Mouse (Mus musculus) mouse embryonic stem cell (cell line): Measurements from ENCODE around the gene Bicral.
"Not testable (repeated sequence)": the region's sequence is repeated elsewhere in the genome, so short reads cannot be mapped to it uniquely, and the experiment has no call there.

Experiments used
- in situ Hi-C, 2 experiments: fragments of 300-500 bp; cut with MboI; formaldehyde crosslinking; loops; 1 replicate in 1 of 2; 3 replicates in 1 of 2; pipeline ENCODE4 v1.14.3; 2019 to 2020; ENCODE audit warnings: low sequenced_read_pairs in 2 of 2, low pct_unique_long_range_greater_than_20kb in 1 of 2, mixed read lengths in 1 of 2; ENCODE audit not compliant: unreplicated experiment in 1 of 2

Gene Bicral

DNA sequence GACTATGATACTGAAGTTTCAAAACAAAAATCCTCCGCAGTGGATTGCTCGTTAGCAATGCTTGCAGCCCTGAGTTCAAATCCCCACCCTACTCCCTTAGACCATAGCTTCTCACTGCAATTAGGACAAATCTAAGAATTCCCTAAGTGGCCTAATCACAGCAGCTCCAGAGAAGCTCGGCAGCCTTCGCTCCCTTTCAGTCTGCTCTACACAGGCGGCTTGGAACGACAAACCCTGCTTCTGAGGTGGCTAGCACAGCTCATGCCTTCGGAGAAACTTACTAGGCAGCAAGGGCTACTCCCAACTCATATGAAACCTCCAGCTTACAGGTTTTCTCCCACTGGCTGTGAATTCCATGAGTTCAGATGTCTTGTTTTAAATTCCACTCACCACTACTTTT lies 4.2 kb downstream of the Bicral start:
- in situ Hi-C loops: no loop called here

DNA sequence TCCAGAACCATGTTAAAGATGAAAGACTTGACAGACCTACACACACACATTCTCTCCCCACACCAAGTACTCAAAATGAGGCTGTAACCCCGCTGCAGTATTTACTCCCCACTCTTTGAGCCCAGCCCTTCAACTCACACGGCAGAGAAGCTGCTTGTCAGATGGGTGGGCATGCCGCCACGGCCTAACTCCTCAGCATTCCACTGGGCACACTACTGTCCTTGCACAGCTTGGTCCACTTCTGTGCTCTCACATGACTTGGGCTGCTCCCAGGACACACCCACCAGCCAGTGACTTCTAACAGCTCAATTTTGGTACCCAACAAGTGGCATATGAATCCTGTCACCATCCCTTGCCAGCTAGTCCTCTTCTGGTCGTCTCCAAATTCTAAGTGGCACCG lies 5.0 kb downstream of the Bicral start:
- in situ Hi-C loops: no loop called here

GRCm38 (mm10) chr17:46852725-46853124 lies 5.6 kb downstream of the Bicral start:
- in situ Hi-C loops: no loop called here

- in situ Hi-C loops: no loop called here
Measured at GRCm38 (mm10) chr17:46847206-46847605, 11.1 kb downstream of the Bicral start.

DNA sequence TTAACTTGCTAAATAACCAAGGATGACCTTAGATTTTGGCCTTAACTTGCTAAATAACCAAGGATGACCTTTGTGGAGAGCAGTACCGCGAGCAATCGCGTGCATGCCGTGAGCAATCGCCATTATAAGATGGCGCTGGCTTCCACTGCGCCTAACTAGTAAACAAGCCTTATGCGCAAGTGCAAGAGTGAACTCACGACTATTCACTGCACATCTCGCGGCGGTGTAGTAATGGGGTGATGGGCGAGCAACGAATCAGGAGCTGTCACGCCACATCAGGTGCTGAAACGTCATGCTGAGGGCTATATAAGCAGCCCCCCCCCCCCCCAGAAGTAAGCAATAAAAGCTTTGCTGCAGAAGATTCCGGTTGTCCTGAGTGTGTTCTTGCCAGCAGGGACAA lies 11.7 kb downstream of the Bicral start:
- in situ Hi-C loops: not testable (repeated sequence)

- in situ Hi-C loops: no loop called here
Measured at GRCm38 (mm10) chr17:46845262-46845661, 13.0 kb downstream of the Bicral start.

GRCm38 (mm10) chr17:46844811-46845210 lies 13.5 kb downstream of the Bicral start:
- in situ Hi-C loops: no loop called here

DNA sequence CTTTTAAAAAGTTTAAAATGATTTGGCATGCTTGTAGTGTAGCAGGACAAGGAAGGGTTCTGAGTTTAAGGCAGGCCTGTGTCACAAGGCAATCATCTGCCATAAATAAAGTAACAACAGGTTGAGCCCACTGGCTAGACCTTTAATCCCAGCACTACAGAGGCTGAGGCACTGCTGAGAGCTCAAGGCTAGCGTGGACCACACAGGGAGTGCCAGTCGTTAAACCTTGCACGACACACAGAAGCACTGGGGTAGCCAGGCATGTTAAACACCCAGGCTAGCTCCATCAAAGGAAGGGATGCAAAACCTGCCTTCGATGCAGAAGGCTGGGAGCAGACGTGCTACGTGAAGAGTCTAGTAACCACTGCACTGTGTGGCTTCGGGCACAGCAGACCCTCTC lies 14.6 kb downstream of the Bicral start:
- in situ Hi-C loops: no loop called here

DNA sequence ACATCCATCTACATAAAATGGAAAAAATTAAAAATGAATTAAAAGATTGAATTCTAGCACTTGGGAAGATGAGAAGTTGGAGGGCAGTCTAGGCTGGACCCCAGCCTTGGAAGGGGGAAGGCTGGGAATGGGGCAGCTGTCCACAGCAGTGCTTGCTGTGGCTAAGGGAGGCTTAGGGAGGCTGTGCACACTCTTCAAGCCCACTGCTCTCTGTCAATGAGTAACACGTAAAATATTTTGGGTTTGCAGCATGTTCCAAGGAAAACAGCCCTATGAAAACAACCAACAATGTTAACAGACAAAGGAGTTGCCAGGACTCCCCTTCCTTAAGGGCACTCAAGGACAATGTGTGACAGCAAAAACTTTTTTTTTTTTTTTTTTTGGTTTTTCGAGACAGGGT lies 15.3 kb downstream of the Bicral start:
- in situ Hi-C loops: no loop called here

- in situ Hi-C loops: no loop called here
Measured at GRCm38 (mm10) chr17:46840304-46841010, 17.8 kb downstream of the Bicral start.

GRCm38 (mm10) chr17:46838396-46838920 lies 19.8 kb downstream of the Bicral start:
- in situ Hi-C loops: no loop called here

GRCm38 (mm10) chr17:46837897-46838296 lies 20.4 kb downstream of the Bicral start:
- in situ Hi-C loops: no loop called here

- in situ Hi-C loops: no loop called here
Measured at GRCm38 (mm10) chr17:46835093-46835715, 23.1 kb downstream of the Bicral start.

GRCm38 (mm10) chr17:46832981-46833305 lies 25.3 kb downstream of the Bicral start:
- in situ Hi-C loops: no loop called here

GRCm38 (mm10) chr17:46832101-46832980 lies 25.9 kb downstream of the Bicral start:
- in situ Hi-C loops: no loop called here

GRCm38 (mm10) chr17:46829856-46830535 lies 28.3 kb downstream of the Bicral start:
- in situ Hi-C loops: no loop called here

DNA sequence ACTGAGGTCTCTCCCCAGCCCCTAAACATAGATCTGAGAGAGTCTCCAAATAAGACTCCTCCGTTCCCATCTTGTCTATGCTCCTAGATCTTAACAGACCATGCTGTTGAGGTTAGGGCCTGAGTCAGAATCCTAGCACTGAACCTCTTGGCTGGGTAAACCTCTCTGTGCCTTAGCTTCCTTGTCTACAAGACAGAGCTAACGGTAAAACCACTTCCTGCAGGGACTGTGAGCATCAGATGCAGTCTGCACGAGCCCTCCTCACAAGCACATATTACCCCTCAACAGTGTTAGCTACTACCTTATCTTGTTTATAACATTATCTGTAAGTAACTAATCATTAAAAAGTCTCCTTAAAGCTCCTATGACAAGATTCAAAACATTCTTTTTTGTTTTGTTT lies 29.3 kb downstream of the Bicral start:
- in situ Hi-C loops: no loop called here

DNA sequence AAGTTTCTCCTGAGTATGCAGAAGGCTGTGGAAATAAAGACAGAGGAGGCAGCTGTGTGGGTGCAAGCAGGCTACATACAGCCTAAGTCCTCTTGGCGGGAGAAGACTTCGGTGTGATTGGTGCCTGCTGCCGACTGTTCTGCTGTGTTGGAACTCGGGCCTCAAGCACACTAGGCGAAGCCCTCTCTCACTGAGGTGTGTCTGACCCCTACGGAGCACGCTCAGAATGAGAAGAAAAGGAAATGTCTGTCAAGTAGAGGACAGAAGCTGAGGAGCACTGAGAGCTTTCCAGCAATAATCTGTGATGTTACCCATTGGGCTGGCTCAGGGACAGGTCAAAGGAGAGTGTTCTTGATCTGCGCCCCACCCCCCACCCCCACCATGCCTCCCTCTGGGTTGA lies 35.2 kb downstream of the Bicral start:
- in situ Hi-C loops: no loop called here

DNA sequence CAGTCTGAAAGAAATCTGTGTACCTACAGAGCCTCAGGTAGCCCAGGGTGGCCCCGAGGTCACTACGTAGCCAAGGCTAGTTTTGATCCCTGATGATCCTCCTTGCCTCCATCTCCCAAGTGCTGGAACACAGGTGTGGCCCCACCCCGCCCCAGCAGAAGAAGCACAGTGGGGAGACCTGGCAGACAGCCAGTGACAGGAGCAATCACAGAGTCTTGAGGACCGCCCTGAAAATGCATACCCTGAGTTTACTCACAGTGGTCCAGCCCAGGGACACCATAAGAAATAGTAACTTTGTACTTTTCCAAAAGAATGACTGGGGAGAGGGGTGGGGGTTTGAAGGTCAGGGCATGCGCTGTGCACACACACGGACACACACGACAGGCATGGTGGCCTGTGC lies 37.7 kb downstream of the Bicral start:
- in situ Hi-C loops: no loop called here
